Mouse (Mus musculus) limb, embryonic 10.5 days (tissue): ENCODE results near the gene Stxbp3. TPM values are rescaled to one million over a fixed set of nuclear protein-coding genes. Genes with fewer than 3 reads are reported as not detected.

Experiments
- polyA plus RNA-seq: library from polyadenylated mRNA; unstranded; fragments of >200 nt; fragmentation: Nextera tagmentation; extraction: Ambion mirVana; gene quantifications from 2 replicates; pipeline ENCODE4 v1.2.1, GENCODE M21; 2016

Gene Stxbp3
- polyA plus RNA-seq, 1 experiment from 2014 or later = 24.6 TPM

Other genes with a start within 250 kb of the Stxbp3 start
- 6.1 and 7.3 TPM in 2 replicates for gene Wdr47, start 249.2 kb downstream of the Stxbp3 start, polyA plus RNA-seq
- 51.8 and 61.3 TPM in 2 replicates for gene Clcc1, start 186.6 kb downstream of the Stxbp3 start, polyA plus RNA-seq
- 73.9 and 85.3 TPM in 2 replicates for gene Gpsm2, start 118.2 kb downstream of the Stxbp3 start, polyA plus RNA-seq
- gene Aknad1, start 100.9 kb downstream of the Stxbp3 start, polyA plus RNA-seq = 0.10 TPM in 1 of 2 replicates, not detected in the other
- 0.14 TPM in 1 of 2 replicates, not detected in the other for gene Fndc7, start 49.5 kb upstream of the Stxbp3 start, polyA plus RNA-seq
- 69.9 and 72.6 TPM in 2 replicates for gene Prpf38b, start 71.2 kb upstream of the Stxbp3 start, polyA plus RNA-seq
- 0.48 and 0.88 TPM in 2 replicates for gene Henmt1, start 99.3 kb upstream of the Stxbp3 start, polyA plus RNA-seq
- gene Gm9857, start 99.9 kb upstream of the Stxbp3 start, polyA plus RNA-seq = not detected in 2 replicates
- gene Fam102b, start 187.1 kb upstream of the Stxbp3 start, polyA plus RNA-seq = 4.4 and 4.9 TPM in 2 replicates
- gene Slc25a54, start 239.9 kb upstream of the Stxbp3 start, polyA plus RNA-seq = not detected in 2 replicates